Mouse (Mus musculus): ENCODE results near the gene Psd4. TPM values are rescaled to one million over a fixed set of nuclear protein-coding genes. Genes with fewer than 3 reads are reported as not detected.

Gene Psd4
- polyA plus RNA-seq (2012; rRNA removed) (5.8 and 7.5 TPM in 2 replicates), polyA plus RNA-seq (2014; fragmentation: Nextera tagmentation; extraction: Ambion mirVana) (5.0 and 6.0 TPM in 2 replicates)

- Histone ChIP-seq H3K27me3 (ENCODE audit: control insufficient read depth, insufficient read depth, low read length) (no peaks in the 10 kb centered on the region), H3K36me3 (replicated peaks; ENCODE audit: control insufficient read depth, insufficient read depth, low read depth) (no peaks in the 10 kb centered on the region), H3K9ac (replicated peaks) (peak within 1 kb of the TSS; percentile 19), H3K4me3 (ENCODE audit: insufficient read depth in 1 of 2, low read depth in 2 of 2, low read length in 2 of 2) (peak within 1 kb of the TSS; percentile 46 to 59), H3K9me3 (ENCODE audit: control insufficient read depth, low read length) (no peaks in the 10 kb centered on the region), H3K4me2 (ENCODE audit: low read depth) (peak within 1 kb of the TSS; percentile 77), H3K27ac (no peak within 1 kb of the TSS), H3K4me1 (replicated peaks; ENCODE audit: control insufficient read depth in 2 of 2, insufficient read depth in 2 of 2, low read length in 1 of 2) (peaks cover 3 to 7% of the 10 kb centered on the region in 2 experiments; a peak in 2 of 4 replicates)
- no peak for DNase-seq (ENCODE audit: low read depth in 3 of 3, low spot score in 3 of 3)
- WGBS (ENCODE audit: insufficient replicate concordance) = 1% methylated on average over 47 of the region's 47 CpGs
- ATAC-seq (ENCODE audit: insufficient read depth) = peak; percentile 94
- TF ChIP-seq EP300 (IDR thresholded peaks at IDR 0.05; ENCODE audit: low read depth) = no peak
- TF ChIP-seq CTCF (IDR thresholded peaks at IDR 0.05; ENCODE audit: low read depth) = peak; percentile 19; the same call in 1 of the 2 replicates
These were observed at the start of gene Psd4 for GRCm38 (mm10) chr2:24367030-24367894. TSS of gene Psd4 (plus strand) at chr2:24367580.

- Histone ChIP-seq H3K4me1 (replicated peaks; ENCODE audit: control insufficient read depth in 2 of 2, insufficient read depth in 2 of 2, low read length in 1 of 2) (no peaks in the 10 kb centered on the region), H3K4me2 (ENCODE audit: low read depth) (no peak overlapping the region), H3K9me3 (ENCODE audit: control insufficient read depth, low read length) (no peaks in the 10 kb centered on the region), H3K27ac (no peak overlapping the region), H3K9ac (replicated peaks) (no peak overlapping the region), H3K36me3 (replicated peaks; ENCODE audit: control insufficient read depth, insufficient read depth, low read depth) (no peaks in the 10 kb centered on the region), H3K4me3 (ENCODE audit: insufficient read depth in 1 of 2, low read depth in 2 of 2, low read length in 2 of 2) (no peak overlapping the region), H3K27me3 (ENCODE audit: control insufficient read depth, insufficient read depth, low read length) (no peaks in the 10 kb centered on the region)
- DNase-seq (ENCODE audit: low read depth in 3 of 3, low spot score in 3 of 3) (peak in 1 of 3 experiments; percentile 7), ATAC-seq (ENCODE audit: insufficient read depth) (no peak)
- TF ChIP-seq CTCF (IDR thresholded peaks at IDR 0.05; ENCODE audit: low read depth) (no peak), EP300 (IDR thresholded peaks at IDR 0.05; ENCODE audit: low read depth) (no peak)
- WGBS (ENCODE audit: insufficient replicate concordance) = 34% methylated on average over 4 of the region's 4 CpGs
These were observed 49.3 kb upstream of the Psd4 start for GRCm38 (mm10) chr2:24317919-24318598.

GRCm38 (mm10) chr2:24335333-24335732 is 32.0 kb upstream of the Psd4 start:
- Histone ChIP-seq H3K27me3 (ENCODE audit: control insufficient read depth, insufficient read depth, low read length) (no peaks in the 10 kb centered on the region), H3K4me3 (ENCODE audit: insufficient read depth in 1 of 2, low read depth in 2 of 2, low read length in 2 of 2) (no peak overlapping the region), H3K4me2 (ENCODE audit: low read depth) (no peak overlapping the region), H3K36me3 (replicated peaks; ENCODE audit: control insufficient read depth, insufficient read depth, low read depth) (no peaks in the 10 kb centered on the region), H3K9me3 (ENCODE audit: control insufficient read depth, low read length) (no peaks in the 10 kb centered on the region), H3K27ac (no peak overlapping the region), H3K9ac (replicated peaks) (no peak overlapping the region), H3K4me1 (replicated peaks; ENCODE audit: control insufficient read depth in 2 of 2, insufficient read depth in 2 of 2, low read length in 1 of 2) (peaks cover 0 to 10% of the 10 kb centered on the region in 2 experiments; a peak in 1 of 4 replicates)
- peak in 1 of 3 experiments; percentile 26 for DNase-seq (ENCODE audit: low read depth in 3 of 3, low spot score in 3 of 3)
- no peak for TF ChIP-seq EP300 (IDR thresholded peaks at IDR 0.05; ENCODE audit: low read depth)
- TF ChIP-seq CTCF (IDR thresholded peaks at IDR 0.05; ENCODE audit: low read depth) = no peak
- WGBS (ENCODE audit: insufficient replicate concordance) = 30% methylated on average over 3 of the region's 3 CpGs
- ATAC-seq (ENCODE audit: insufficient read depth) = peak; percentile 78

DNA sequence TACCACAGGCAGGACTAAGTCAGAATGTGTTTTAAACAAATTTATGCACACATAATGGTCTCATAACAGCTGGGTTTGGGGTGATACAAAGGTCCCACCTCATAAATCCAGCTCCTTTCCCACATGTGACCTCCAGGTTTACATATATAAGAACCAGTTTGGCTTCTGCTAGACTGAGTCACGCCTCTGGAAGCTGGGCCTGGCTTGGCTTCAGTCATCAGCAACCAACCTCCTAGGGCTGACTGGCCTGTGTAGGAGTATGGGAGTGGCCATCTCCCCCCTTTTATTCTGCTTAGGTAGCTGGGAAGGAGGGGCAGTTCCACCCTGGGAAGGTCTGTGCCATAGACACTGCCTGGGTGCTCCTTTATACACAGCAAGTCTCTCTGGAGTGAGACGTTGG is 30.8 kb upstream of the Psd4 start, which contains the start of gene Il1rn:
Gene Il1rn (plus strand): TSS at position 309 of the 400 bp plus-strand sequence.
- peaks cover 0 to 10% of the 10 kb centered on the region in 2 experiments; a peak in 1 of 4 replicates for H3K4me1 ChIP-seq (replicated peaks; ENCODE audit: control insufficient read depth in 2 of 2, insufficient read depth in 2 of 2, low read length in 1 of 2)
- H3K4me3 ChIP-seq (ENCODE audit: insufficient read depth in 1 of 2, low read depth in 2 of 2, low read length in 2 of 2) = no peak within 1 kb of the TSS
- TF ChIP-seq EP300 (IDR thresholded peaks at IDR 0.05; ENCODE audit: low read depth) = no peak
- TF ChIP-seq CTCF (IDR thresholded peaks at IDR 0.05; ENCODE audit: low read depth) = no peak
- H3K27ac ChIP-seq = no peak within 1 kb of the TSS
- ATAC-seq (ENCODE audit: insufficient read depth) (no peak), DNase-seq (ENCODE audit: low read depth in 3 of 3, low spot score in 3 of 3) (no peak)
- H3K4me2 ChIP-seq (ENCODE audit: low read depth) = no peak within 1 kb of the TSS
- H3K27me3 ChIP-seq (ENCODE audit: control insufficient read depth, insufficient read depth, low read length) = no peaks in the 10 kb centered on the region
- H3K9me3 ChIP-seq (ENCODE audit: control insufficient read depth, low read length) = no peaks in the 10 kb centered on the region
- 54% methylated on average over 2 of the region's 2 CpGs for WGBS (ENCODE audit: insufficient replicate concordance)
- no peaks in the 10 kb centered on the region for H3K36me3 ChIP-seq (replicated peaks; ENCODE audit: control insufficient read depth, insufficient read depth, low read depth)
- no peak within 1 kb of the TSS for H3K9ac ChIP-seq (replicated peaks)
